Mouse (Mus musculus) liver, postnatal 0 days (tissue): ENCODE data around the gene Ptprd. TPM values are rescaled to one million over a fixed set of nuclear protein-coding genes. Genes with fewer than 3 reads are reported as not detected.

ENCODE experiments used
- ATAC-seq: fragments of 200-750 bp; cut with Nextera tagmentation; 2 replicates; pipeline ENCODE4 v1.8.0; 2017; ENCODE audit warnings: mild to moderate bottlenecking, moderate library complexity
- DNase-seq: peaks from one replicate; pipeline ENCODE4 v3.0.0-alpha.2; 2016
- H3K27ac ChIP-seq: fragments of 300-500 bp; sonication (generic); 2 replicates; pipeline ENCODE4 v1.5.1; 2014; ENCODE audit warnings: antibody characterized with exemption, moderate library complexity, mild to moderate bottlenecking, low read depth
- H3K27me3 ChIP-seq: fragments of 300-500 bp; sonication (generic); 2 replicates; pipeline ENCODE4 v1.6.1; 2014; ENCODE audit warnings: low read length, control low read depth, mixed read lengths; ENCODE audit not compliant: insufficient read depth
- H3K36me3 ChIP-seq: fragments of 300-500 bp; sonication (generic); replicated peaks from 2 replicates; pipeline ENCODE4 v1.6.1; 2014; ENCODE audit warnings: mild to moderate bottlenecking, control low read depth, low read length, moderate library complexity, mixed read lengths; ENCODE audit not compliant: insufficient read depth
- H3K4me1 ChIP-seq: fragments of 300-500 bp; sonication (generic); 2 replicates; pipeline ENCODE4 v1.6.1; 2014; ENCODE audit warnings: antibody characterized with exemption, mild to moderate bottlenecking, control low read depth; ENCODE audit not compliant: insufficient read depth
- H3K4me2 ChIP-seq: fragments of 300-500 bp; sonication (generic); 2 replicates; pipeline ENCODE4 v1.6.1; 2014; ENCODE audit warnings: low read depth, mild to moderate bottlenecking, low read length, moderate library complexity, mixed read lengths
- H3K4me3 ChIP-seq: fragments of 300-500 bp; sonication (generic); 2 replicates; pipeline ENCODE4 v1.5.1; 2014; ENCODE audit warnings: low read depth, low read length
- H3K9ac ChIP-seq: fragments of 300-500 bp; sonication (generic); replicated peaks from 2 replicates; pipeline ENCODE4 v1.6.1; 2014; ENCODE audit warnings: mild to moderate bottlenecking, moderate library complexity
- H3K9me3 ChIP-seq: fragments of 300-500 bp; sonication (generic); 2 replicates; pipeline ENCODE4 v1.6.1; 2016; ENCODE audit warnings: mild to moderate bottlenecking, control low read depth, low read length, mixed read lengths
- CTCF ChIP-seq: sonication (generic); IDR thresholded peaks from 2 replicates; pipeline ENCODE4 v1.5.1; 2016; ENCODE audit warnings: antibody characterized with exemption, low read depth
- EP300 ChIP-seq: IDR thresholded peaks from 2 replicates; pipeline ENCODE4 v1.6.1; 2016; ENCODE audit warnings: antibody characterized with exemption, low read depth, mild to moderate bottlenecking
- WGBS: fragments of 180-500 bp; shearing (Covaris S2); extraction: QIAGEN DNeasy Blood & Tissue Kit; methylation state at CpG from one replicate; pipeline ENCODE4 v1.1.7; 2014; ENCODE audit not compliant: insufficient replicate concordance; 5-methylcytosine and 5-hydroxymethylcytosine counted together
- polyA plus RNA-seq: library from polyadenylated mRNA; unstranded; fragments of >200 nt; fragmentation: Nextera tagmentation; extraction: Ambion mirVana; gene quantifications from 2 replicates; pipeline ENCODE4 v1.2.1, GENCODE M21; 2015

The Ptprd gene
- polyA plus RNA-seq, 1 experiment from 2014 or later, result 9.3 TPM

DNA sequence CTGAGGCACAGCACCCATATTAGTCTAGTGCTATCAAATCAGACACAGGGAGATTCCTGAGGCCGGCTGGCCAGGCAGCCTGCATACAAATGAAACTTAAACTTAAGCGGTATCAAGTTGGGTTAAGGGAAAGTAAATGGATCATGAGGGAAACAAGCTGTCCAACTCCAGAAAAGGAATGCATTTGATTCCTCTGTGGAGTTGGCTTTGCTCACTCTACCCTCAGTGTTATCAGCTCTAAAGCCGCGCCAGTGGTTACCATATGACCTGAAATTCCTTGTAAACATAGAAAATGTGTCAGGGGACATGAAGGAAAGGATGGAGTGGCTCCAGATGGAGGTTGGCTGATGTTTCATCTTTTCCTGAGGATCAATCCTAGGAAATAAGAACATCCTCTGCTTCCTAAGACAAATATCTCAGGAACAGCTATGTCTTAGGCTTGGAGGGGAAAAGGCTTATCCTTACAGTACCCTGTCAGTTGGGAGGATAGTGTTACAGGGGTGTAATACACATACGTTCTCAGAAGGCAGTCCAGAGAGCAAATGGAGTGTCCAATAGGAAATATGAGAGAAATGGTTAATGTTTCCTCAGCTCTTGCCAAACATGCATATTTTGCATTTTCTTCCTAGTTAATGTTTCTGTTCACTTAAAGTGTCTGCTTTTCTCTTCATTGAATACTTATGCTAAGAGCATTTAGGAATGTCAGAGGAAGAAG lies 697.7 kb downstream of the Ptprd start:
- DNase-seq, result no peak
- Histone ChIP-seq H3K36me3 (no peaks in the 10 kb centered on the region), H3K27me3 (no peaks in the 10 kb centered on the region), H3K9ac (no peak overlapping the region), H3K4me2 (no peak overlapping the region), H3K27ac (no peak overlapping the region), H3K4me1 (no peaks in the 10 kb centered on the region), H3K4me3 (no peak overlapping the region), H3K9me3 (no peaks in the 10 kb centered on the region)
- no peak for ATAC-seq
- WGBS, result 71% methylated on average over 5 of the region's 5 CpGs
- TF ChIP-seq EP300, result no peak
- no peak for TF ChIP-seq CTCF

DNA sequence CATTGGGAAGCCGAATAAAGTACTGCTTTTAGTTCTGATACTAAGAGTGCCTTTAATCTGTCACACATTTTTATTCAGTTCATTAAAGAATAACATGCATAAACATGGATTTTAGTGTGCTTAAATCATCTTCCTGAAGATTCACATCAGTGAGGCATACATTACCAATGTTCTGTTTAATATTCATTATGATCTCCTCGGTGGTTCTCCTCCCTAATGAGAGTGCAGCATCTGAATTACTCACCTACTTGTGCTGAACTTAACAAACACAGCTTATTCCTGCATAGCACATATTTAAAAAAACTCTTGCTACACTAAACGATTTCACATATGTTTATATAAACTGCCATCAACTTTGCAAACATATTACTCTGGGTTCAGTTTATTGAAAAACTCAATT lies 698.7 kb downstream of the Ptprd start:
- DNase-seq (no peak), ATAC-seq (no peak)
- WGBS, result 67% methylated on average over 3 of the region's 3 CpGs
- TF ChIP-seq CTCF, result no peak
- no peak for TF ChIP-seq EP300
- Histone ChIP-seq H3K27me3 (no peaks in the 10 kb centered on the region), H3K4me2 (no peak overlapping the region), H3K36me3 (no peaks in the 10 kb centered on the region), H3K27ac (no peak overlapping the region), H3K4me1 (no peaks in the 10 kb centered on the region), H3K9me3 (no peaks in the 10 kb centered on the region), H3K9ac (no peak overlapping the region), H3K4me3 (no peak overlapping the region)

DNA sequence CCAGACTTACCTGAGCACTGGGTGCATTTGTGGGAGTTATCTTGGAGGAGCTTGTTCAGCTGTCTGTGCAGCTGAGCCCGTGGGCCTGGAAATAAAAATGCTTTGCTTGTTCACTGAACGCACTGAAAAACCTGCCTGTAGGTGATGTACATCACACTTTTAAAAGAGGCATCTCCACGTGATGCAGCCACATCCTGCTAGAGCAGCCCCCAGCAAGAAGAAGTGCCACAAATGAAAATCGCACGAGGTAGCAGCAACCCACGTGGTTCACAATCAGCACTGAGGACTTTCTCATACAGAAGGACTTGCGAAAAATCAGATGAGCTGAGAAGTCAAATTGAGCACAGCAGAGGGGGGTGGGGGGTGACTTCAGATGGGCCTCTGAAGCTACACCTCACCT lies 757.7 kb downstream of the Ptprd start:
- Histone ChIP-seq H3K4me2 (no peak overlapping the region), H3K27ac (no peak overlapping the region), H3K27me3 (no peaks in the 10 kb centered on the region), H3K36me3 (no peaks in the 10 kb centered on the region), H3K9ac (no peak overlapping the region), H3K4me1 (no peaks in the 10 kb centered on the region), H3K4me3 (no peak overlapping the region), H3K9me3 (no peaks in the 10 kb centered on the region)
- no peak for DNase-seq
- ATAC-seq, result no peak
- no peak for TF ChIP-seq CTCF
- no peak for TF ChIP-seq EP300
- 66% methylated on average over 7 of the region's 7 CpGs for WGBS

DNA sequence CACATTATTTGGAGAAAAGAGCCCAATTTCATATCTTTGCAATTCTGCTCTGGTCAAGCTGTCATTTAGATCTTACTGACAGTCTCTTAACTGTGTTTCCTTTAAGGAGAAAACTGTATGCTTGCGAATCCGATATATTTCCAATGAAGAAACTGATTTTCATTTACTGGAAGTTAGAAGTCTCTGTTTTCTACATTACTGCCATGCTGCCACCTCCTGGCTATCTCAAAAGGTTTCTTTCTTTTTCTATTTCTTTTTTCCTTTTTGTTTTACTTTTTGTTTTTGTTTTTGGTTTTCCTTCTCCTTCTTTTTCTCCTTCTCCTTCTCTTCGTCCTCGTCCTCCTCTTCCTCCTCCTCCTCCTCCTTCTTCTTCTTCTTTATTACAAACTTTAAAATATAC lies 812.6 kb downstream of the Ptprd start:
- ATAC-seq (no peak), DNase-seq (no peak)
- H3K9ac ChIP-seq, result no peak overlapping the region
- TF ChIP-seq CTCF, result no peak
- TF ChIP-seq EP300, result no peak
- WGBS, result 79% methylated on average over 4 of the region's 4 CpGs
- H3K27ac ChIP-seq, result no peak overlapping the region
- H3K9me3 ChIP-seq, result no peaks in the 10 kb centered on the region
- no peaks in the 10 kb centered on the region for H3K27me3 ChIP-seq
- no peak overlapping the region for H3K4me3 ChIP-seq
- no peaks in the 10 kb centered on the region for H3K36me3 ChIP-seq
- H3K4me2 ChIP-seq, result no peak overlapping the region
- no peaks in the 10 kb centered on the region for H3K4me1 ChIP-seq

DNA sequence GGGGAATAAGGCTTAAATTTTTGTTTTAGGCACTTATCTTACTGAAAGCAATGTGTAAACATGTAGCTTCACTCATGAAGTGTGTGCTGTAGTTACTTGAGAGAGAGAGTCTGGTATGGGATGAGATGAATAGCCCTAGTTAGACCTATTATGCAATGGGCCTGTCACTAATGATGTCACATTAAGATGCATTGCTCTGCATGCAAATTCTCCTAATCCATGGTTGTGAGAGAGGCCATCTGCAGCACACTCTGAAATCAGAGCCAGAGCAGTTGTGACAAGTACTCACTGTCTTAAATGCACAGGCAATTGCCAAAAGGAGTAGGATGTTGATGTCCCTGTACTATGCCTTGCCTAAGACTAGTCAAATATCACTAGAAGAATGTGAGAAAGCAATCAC lies 850.0 kb downstream of the Ptprd start:
- no peak overlapping the region for H3K4me2 ChIP-seq
- H3K4me1 ChIP-seq, result no peaks in the 10 kb centered on the region
- H3K36me3 ChIP-seq, result no peaks in the 10 kb centered on the region
- no peak overlapping the region for H3K27ac ChIP-seq
- H3K4me3 ChIP-seq, result no peak overlapping the region
- H3K9me3 ChIP-seq, result no peaks in the 10 kb centered on the region
- DNase-seq (no peak), ATAC-seq (no peak)
- H3K9ac ChIP-seq, result no peak overlapping the region
- TF ChIP-seq CTCF (no peak), EP300 (no peak)
- no peaks in the 10 kb centered on the region for H3K27me3 ChIP-seq

DNA sequence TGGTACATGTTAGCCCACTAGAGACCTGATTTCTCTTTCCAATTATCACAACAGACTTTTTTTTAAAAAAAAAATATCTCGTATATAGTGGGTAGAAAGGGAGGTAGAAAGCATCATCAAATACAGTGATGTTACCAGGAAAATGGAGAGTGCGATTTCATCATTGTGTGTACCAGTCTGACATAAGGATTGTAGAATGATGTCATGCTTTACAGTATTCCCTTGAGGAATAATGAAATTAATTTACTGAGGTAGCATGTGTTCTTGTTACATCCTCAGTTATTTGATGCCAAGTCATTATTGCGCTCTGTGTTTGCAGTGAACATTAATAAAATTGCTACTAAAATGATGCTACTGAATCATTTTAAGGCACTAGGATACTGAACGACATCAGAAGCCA lies 884.6 kb downstream of the Ptprd start:
- TF ChIP-seq CTCF, result no peak
- no peak for TF ChIP-seq EP300
- Histone ChIP-seq H3K4me2 (no peak overlapping the region), H3K9me3 (0 out of 2 replicates have a peak, but pooled peaks cover 3% of the 10 kb centered on the region), H3K27ac (no peak overlapping the region), H3K27me3 (no peaks in the 10 kb centered on the region), H3K36me3 (no peaks in the 10 kb centered on the region), H3K4me1 (no peaks in the 10 kb centered on the region), H3K9ac (no peak overlapping the region), H3K4me3 (no peak overlapping the region)
- WGBS, result 71% methylated on average over 4 of the region's 4 CpGs
- DNase-seq, result no peak
- no peak for ATAC-seq
